Mouse (Mus musculus) heart, postnatal 0 days (tissue): ENCODE results near the gene Unc5a.

ENCODE experiments used
- CTCF ChIP-seq: IDR thresholded peaks from 2 replicates; pipeline ENCODE4 v1.5.1; 2016; ENCODE audit warnings: antibody characterized with exemption, control low read depth, low read depth
- EP300 ChIP-seq: IDR thresholded peaks from 2 replicates; pipeline ENCODE4 v1.6.1; 2016; ENCODE audit warnings: antibody characterized with exemption, low read depth

DNA sequence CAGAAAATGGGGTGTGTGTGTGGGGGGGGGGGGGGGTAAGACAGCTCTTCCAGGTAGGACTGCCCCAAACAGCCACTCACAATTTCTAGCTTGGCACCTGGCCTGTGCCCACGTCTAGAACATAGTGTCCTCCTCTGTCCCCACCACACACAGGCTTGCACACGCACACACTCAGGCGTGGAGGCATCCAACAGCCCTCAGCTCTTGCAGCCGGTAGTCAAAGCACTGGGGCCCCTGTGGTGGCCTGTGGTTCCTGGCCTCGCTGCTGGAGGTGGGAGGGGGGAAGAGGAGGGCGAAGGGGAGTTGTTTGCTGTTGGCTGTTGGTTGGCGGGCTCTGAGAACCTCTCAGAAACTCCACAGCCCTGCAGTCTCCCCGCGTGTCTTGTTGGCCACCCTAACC is 920 bp downstream of the Unc5a start:
- TF ChIP-seq CTCF (no peak), EP300 (no peak)
